Mouse (Mus musculus) olfactory bulb, adult 2 months (tissue): ENCODE measurements around the gene Rundc3a.

Experiments
- CTCF ChIP-seq: fragments of 200-500 bp; IDR thresholded peaks from 2 replicates; pipeline ENCODE4 v1.5.1; 2012; ENCODE audit warnings: low read depth, mild to moderate bottlenecking, low read length, moderate library complexity; ENCODE audit not compliant: insufficient read depth
- POLR2A ChIP-seq: fragments of 200-500 bp; IDR thresholded peaks from 2 replicates; pipeline ENCODE4 v1.6.1; 2012; ENCODE audit warnings: mild to moderate bottlenecking, low read depth, low read length, moderate library complexity; ENCODE audit not compliant: insufficient read depth

DNA sequence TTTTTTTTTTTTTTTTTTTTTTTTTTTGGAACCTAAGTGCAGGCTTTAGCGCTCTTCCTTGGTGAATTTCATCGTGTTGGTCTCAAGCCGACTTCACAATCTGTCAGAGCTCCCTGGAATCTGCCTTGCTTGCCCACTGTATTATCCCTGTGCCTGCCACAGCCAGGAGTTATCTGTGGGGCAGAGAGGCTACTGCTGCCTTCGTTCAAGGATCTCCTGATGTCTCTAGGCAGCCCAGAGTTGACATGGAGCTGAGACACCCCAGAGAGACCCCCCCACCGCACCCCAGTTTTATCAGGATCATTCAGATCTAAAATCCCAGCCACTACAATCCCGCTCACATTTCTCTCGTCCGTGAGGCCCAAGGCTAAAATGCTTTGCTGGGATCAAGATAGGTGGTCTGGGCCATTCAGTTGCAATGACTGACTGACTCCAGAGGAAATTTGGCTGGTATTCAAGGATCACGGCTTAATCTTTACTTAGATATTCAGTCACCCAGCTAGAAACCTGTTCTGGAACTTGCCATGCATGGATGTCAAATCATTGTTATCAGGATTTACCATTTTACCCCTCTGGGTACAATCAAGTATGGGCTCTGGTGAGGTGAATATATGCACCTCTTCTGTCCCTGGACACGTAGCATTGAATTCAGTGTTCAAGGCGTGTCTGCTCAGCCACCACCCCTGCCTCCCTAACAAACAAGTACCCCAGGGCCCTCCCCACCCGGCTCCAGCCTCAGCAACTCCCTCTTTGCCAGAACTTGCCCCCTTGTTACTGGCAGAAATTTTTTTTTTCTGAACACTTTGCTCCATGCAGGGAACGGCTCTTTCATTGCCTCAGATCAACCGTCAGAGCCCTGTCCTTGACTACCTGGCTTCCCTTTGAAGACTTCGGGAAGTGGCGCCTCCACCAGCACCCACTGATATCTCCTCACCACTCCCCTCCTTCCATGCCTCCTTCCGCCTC, 56.1 kb downstream of the Rundc3a start:
- TF ChIP-seq CTCF (no peak), POLR2A (no peak)
